Mouse (Mus musculus) MEL (cell line): ENCODE measurements at regions not wholly inside any gene's neighbourhood (a gene's known extent, or its start where the extent isn't known, plus 50 kb on each side); places are given as distances from the start of the nearest gene placed in this dataset.

Source experiments
- DNase-seq: peaks from one replicate; pipeline ENCODE4 v3.0.0; 2011; ENCODE audit warnings: low read depth, low spot score
- H3K27ac ChIP-seq: 2 replicates; pipeline ENCODE4 v1.5.1; 2012; ENCODE audit warnings: low read depth, mild to moderate bottlenecking, control low read depth, low read length, moderate library complexity; ENCODE audit not compliant: control insufficient read depth
- H3K27me3 ChIP-seq, 2 experiments: fragments of 150-350 bp in 1 of 2; sonication (generic) in 1 of 2; 2 replicates each; pipeline ENCODE4 v1.6.1; 2012; ENCODE audit warnings: low read length in 2 of 2, mild to moderate bottlenecking in 2 of 2, improper control_type of control experiment in 1 of 2, moderate library complexity in 1 of 2; ENCODE audit not compliant: insufficient read depth in 2 of 2, control insufficient read depth in 1 of 2
- H3K36me3 ChIP-seq, 2 experiments: 2 replicates each; pipeline ENCODE4 v1.6.1; 2012 to 2014; ENCODE audit warnings: low read length in 2 of 2, improper control_type of control experiment in 1 of 2, inconsistent platforms in 1 of 2, mild to moderate bottlenecking in 1 of 2; ENCODE audit not compliant: insufficient read depth in 2 of 2, control insufficient read depth in 1 of 2
- H3K4me1 ChIP-seq, 2 experiments: fragments of 150-350 bp in 1 of 2; sonication (generic) in 1 of 2; 2 replicates each; pipeline ENCODE4 v1.6.1; 2012; ENCODE audit warnings: low read length in 2 of 2, improper control_type of control experiment in 1 of 2, mild to moderate bottlenecking in 1 of 2; ENCODE audit not compliant: insufficient read depth in 2 of 2, control insufficient read depth in 1 of 2
- H3K4me3 ChIP-seq, 2 experiments: fragments of 150-350 bp in 1 of 2; sonication (generic) in 1 of 2; 2 replicates each; pipeline ENCODE4 v1.5.1; 2012; ENCODE audit warnings: low read depth in 2 of 2, low read length in 2 of 2, mild to moderate bottlenecking in 2 of 2, moderate library complexity in 2 of 2, control low read depth in 1 of 2, improper control_type of control experiment in 1 of 2; ENCODE audit not compliant: control insufficient read depth in 1 of 2, insufficient read depth in 1 of 2
- H3K79me2 ChIP-seq: 2 replicates; pipeline ENCODE4 v1.6.1; 2012; ENCODE audit warnings: mild to moderate bottlenecking, low read length, moderate library complexity; ENCODE audit not compliant: control insufficient read depth, poor library complexity, insufficient read depth
- H3K9ac ChIP-seq: 2 replicates; pipeline ENCODE4 v1.6.1; 2012; ENCODE audit warnings: low read depth, mild to moderate bottlenecking, control low read depth, low read length, moderate library complexity; ENCODE audit not compliant: control insufficient read depth, poor library complexity, severe bottlenecking
- H3K9me3 ChIP-seq: fragments of 150-350 bp; sonication (generic); replicated peaks from 2 replicates; pipeline ENCODE4 v1.6.1; 2012; ENCODE audit warnings: mild to moderate bottlenecking, low read length, improper control_type of control experiment, moderate library complexity; ENCODE audit not compliant: insufficient read depth
- CHD2 ChIP-seq: IDR thresholded peaks from 2 replicates; pipeline ENCODE4 v1.6.1; 2011; ENCODE audit warnings: low read length, improper control_type of control experiment
- E2F4 ChIP-seq: IDR thresholded peaks from 2 replicates; pipeline ENCODE4 v1.6.1; 2011; ENCODE audit warnings: low read depth, low read length, improper control_type of control experiment, borderline replicate concordance
- ELF1 ChIP-seq: IDR thresholded peaks from 2 replicates; pipeline ENCODE4 v1.6.1; 2014; ENCODE audit warnings: low read depth, mild to moderate bottlenecking, inconsistent platforms, low read length, improper control_type of control experiment, moderate library complexity
- EP300 ChIP-seq, 2 experiments: IDR thresholded peaks; 2 replicates each; pipeline ENCODE4 v1.6.1; 2011; ENCODE audit warnings: improper control_type of control experiment in 2 of 2, low read length in 2 of 2, low read depth in 1 of 2, mild to moderate bottlenecking in 1 of 2
- ETS1 ChIP-seq: IDR thresholded peaks from 2 replicates; pipeline ENCODE4 v1.6.1; 2012; ENCODE audit warnings: low read depth, mild to moderate bottlenecking, inconsistent platforms, low read length, improper control_type of control experiment, moderate library complexity
- GATA1 ChIP-seq: IDR thresholded peaks from 2 replicates; pipeline ENCODE4 v1.6.1; 2011; ENCODE audit warnings: low read depth, low read length, improper control_type of control experiment
- KAT2A ChIP-seq: conservative IDR thresholded peaks from 2 replicates; pipeline ENCODE4 v1.6.1; 2012; ENCODE audit warnings: low read depth, low read length, improper control_type of control experiment, inconsistent platforms
- MAX ChIP-seq: IDR thresholded peaks from 2 replicates; pipeline ENCODE4 v1.6.1; 2011; ENCODE audit warnings: low read length, improper control_type of control experiment
- MAZ ChIP-seq: IDR thresholded peaks from 2 replicates; pipeline ENCODE4 v1.6.1; 2012; ENCODE audit warnings: low read depth, mild to moderate bottlenecking, inconsistent platforms, low read length, improper control_type of control experiment
- MEF2A ChIP-seq: IDR thresholded peaks from 2 replicates; pipeline ENCODE4 v1.6.1; 2014; ENCODE audit warnings: low read depth, mild to moderate bottlenecking, inconsistent platforms, low read length, improper control_type of control experiment; ENCODE audit not compliant: poor library complexity, insufficient replicate concordance, severe bottlenecking; ENCODE audit errors: extremely low read depth
- MYC ChIP-seq: IDR thresholded peaks from 2 replicates; pipeline ENCODE4 v1.6.1; 2011; ENCODE audit warnings: low read depth, mild to moderate bottlenecking, low read length, improper control_type of control experiment, moderate library complexity
- POLR2A ChIP-seq, 2 experiments: IDR thresholded peaks; 2 replicates each; pipeline ENCODE4 v1.6.1; 2011 to 2012; ENCODE audit warnings: low read length in 2 of 2, mild to moderate bottlenecking in 2 of 2, control low read depth in 1 of 2, improper control_type of control experiment in 1 of 2, low read depth in 1 of 2, moderate library complexity in 1 of 2; ENCODE audit not compliant: control insufficient read depth in 1 of 2, insufficient read depth in 1 of 2, poor library complexity in 1 of 2
- RAD21 ChIP-seq: IDR thresholded peaks from 2 replicates; pipeline ENCODE4 v1.6.1; 2011; ENCODE audit warnings: mild to moderate bottlenecking, low read depth, low read length, improper control_type of control experiment
- RCOR1 ChIP-seq: IDR thresholded peaks from 2 replicates; pipeline ENCODE4 v1.6.1; 2012; ENCODE audit warnings: low read depth, mild to moderate bottlenecking, inconsistent platforms, low read length, improper control_type of control experiment
- SIN3A ChIP-seq: IDR thresholded peaks from 2 replicates; pipeline ENCODE4 v1.6.1; 2012; ENCODE audit warnings: low read length, improper control_type of control experiment, inconsistent platforms
- SMC3 ChIP-seq: IDR thresholded peaks from 2 replicates; pipeline ENCODE4 v1.6.1; 2011; ENCODE audit warnings: low read depth, low read length, improper control_type of control experiment
- TAL1 ChIP-seq: IDR thresholded peaks from 2 replicates; pipeline ENCODE4 v1.6.1; 2012; ENCODE audit warnings: mild to moderate bottlenecking, inconsistent platforms, low read length, moderate library complexity, mixed read lengths
- TCF12 ChIP-seq: IDR thresholded peaks from 2 replicates; pipeline ENCODE4 v1.6.1; 2014; ENCODE audit warnings: low read depth, mild to moderate bottlenecking, inconsistent platforms, low read length, improper control_type of control experiment, moderate library complexity
- ZC3H11A ChIP-seq: IDR thresholded peaks from 2 replicates; pipeline ENCODE4 v1.6.1; 2012; ENCODE audit warnings: low read depth, mild to moderate bottlenecking, inconsistent platforms, low read length, improper control_type of control experiment
- ZKSCAN1 ChIP-seq: IDR thresholded peaks from 2 replicates; pipeline ENCODE4 v1.6.1; 2012; ENCODE audit warnings: low read depth, mild to moderate bottlenecking, inconsistent platforms, low read length, improper control_type of control experiment, moderate library complexity

- no peak for TF ChIP-seq POLR2A (IDR thresholded peaks at IDR 0.05; ENCODE audit: control insufficient read depth in 1 of 2, insufficient read depth in 1 of 2, low read depth in 1 of 2, low read length in 2 of 2, poor library complexity in 1 of 2)
- TF ChIP-seq MEF2A, result no peak
- no peak for TF ChIP-seq TAL1
- no peak for TF ChIP-seq RAD21
- TF ChIP-seq MAX, result no peak
- no peak for TF ChIP-seq KAT2A
- TF ChIP-seq RCOR1, result no peak
- no peak for TF ChIP-seq MAZ
- TF ChIP-seq E2F4, result no peak
- no peak for TF ChIP-seq ELF1
- no peak for TF ChIP-seq ZC3H11A
- TF ChIP-seq ZKSCAN1, result no peak
- no peak for TF ChIP-seq SMC3
These were observed 61.5 kb upstream of the Osbpl8 start (continued) for GRCm38 (mm10) chr10:111103086-111103485.

- Histone ChIP-seq H3K36me3 (peaks cover 0 to 7% of the 10 kb centered on the region in 2 experiments; a peak in 1 of 4 replicates), H3K27me3 (no peaks in the 10 kb centered on the region), H3K27ac (peak overlapping the region; percentile 19; the same call in 1 of the 2 replicates), H3K9ac (peak overlapping the region; percentile 19), H3K79me2 (no peaks in the 10 kb centered on the region), H3K9me3 (no peaks in the 10 kb centered on the region), H3K4me1 (peaks cover 2 to 8% of the 10 kb centered on the region in 2 experiments), H3K4me3 (peak overlapping the region; percentile 54 to 57)
- TF ChIP-seq SIN3A, result peak; percentile 44
- TF ChIP-seq EP300 (IDR thresholded peaks at IDR 0.05; ENCODE audit: low read depth in 1 of 2, low read length in 2 of 2), result peak; percentile 1 to 27; a peak in 2 of 4 replicates
- TF ChIP-seq GATA1, result peak; percentile 46; the same call in 1 of the 2 replicates
- 0 out of 2 replicates have a peak, but pooled peaks have one; percentile 1 for TF ChIP-seq SMC3
- peak; percentile 38; the same call in 1 of the 2 replicates for TF ChIP-seq TAL1
- TF ChIP-seq MAX, result 0 out of 2 replicates have a peak, but pooled peaks have one; percentile 17
- peak; percentile 87 for TF ChIP-seq ETS1
- TF ChIP-seq MYC, result no peak
- no peak for TF ChIP-seq POLR2A (IDR thresholded peaks at IDR 0.05; ENCODE audit: control insufficient read depth in 1 of 2, insufficient read depth in 1 of 2, low read depth in 1 of 2, low read length in 2 of 2, poor library complexity in 1 of 2)
- no peak for TF ChIP-seq CHD2
- TF ChIP-seq TCF12, result 0 out of 2 replicates have a peak, but pooled peaks have one; percentile 24
- peak; percentile 68 for DNase-seq
These were observed 62.4 kb upstream of the Osbpl8 start for GRCm38 (mm10) chr10:111101901-111102761.
